Mouse (Mus musculus) CH12F3 (cell line): Measurements from ENCODE around the gene Abhd2.

Experiments used
- in situ Hi-C: fragments of 300-500 bp; cut with MboI; formaldehyde crosslinking; loops from 2 replicates; pipeline ENCODE4 v1.14.3; 2020; ENCODE audit warnings: low sequenced_read_pairs

Gene Abhd2

GRCm38 (mm10) chr7:79398971-79399370 lies 126.0 kb downstream of the Abhd2 start:
- in situ Hi-C loops: no loop called here

- in situ Hi-C loops: no loop called here
Measured at GRCm38 (mm10) chr7:79400296-79400695, 127.3 kb downstream of the Abhd2 start.

- in situ Hi-C loops: no loop called here
Measured at GRCm38 (mm10) chr7:79414449-79415375, 141.7 kb downstream of the Abhd2 start.
